Mouse (Mus musculus) midbrain, embryonic 15.5 days (tissue): ENCODE measurements at regions not wholly inside any gene's neighbourhood (a gene's known extent, or its start where the extent isn't known, plus 50 kb on each side); places are given as distances from the start of the nearest gene placed in this dataset.

Experiments used
- ATAC-seq: fragments of 200-750 bp; cut with Nextera tagmentation; replicated peaks from 2 replicates; pipeline ENCODE4 v1.8.0; 2017; ENCODE audit warnings: moderate TSS enrichment
- H3K27ac ChIP-seq: fragments of 300-500 bp; sonication (generic); 2 replicates; pipeline ENCODE4 v1.5.1; 2015; ENCODE audit warnings: mild to moderate bottlenecking, inconsistent platforms
- H3K27me3 ChIP-seq: fragments of 300-500 bp; sonication (generic); replicated peaks from 2 replicates; pipeline ENCODE4 v1.6.1; 2015; ENCODE audit warnings: inconsistent platforms
- H3K36me3 ChIP-seq: fragments of 300-500 bp; sonication (generic); replicated peaks from 2 replicates; pipeline ENCODE4 v1.6.1; 2015; ENCODE audit warnings: inconsistent platforms
- H3K4me1 ChIP-seq: fragments of 300-500 bp; sonication (generic); 2 replicates; pipeline ENCODE4 v1.6.1; 2015; ENCODE audit warnings: inconsistent platforms
- H3K4me2 ChIP-seq: fragments of 300-500 bp; sonication (generic); 2 replicates; pipeline ENCODE4 v1.6.1; 2015; ENCODE audit warnings: inconsistent platforms, mild to moderate bottlenecking, moderate library complexity
- H3K4me3 ChIP-seq: fragments of 300-500 bp; sonication (generic); 2 replicates; pipeline ENCODE4 v1.5.1; 2015; ENCODE audit warnings: mild to moderate bottlenecking, inconsistent platforms
- H3K9ac ChIP-seq: fragments of 300-500 bp; sonication (generic); 2 replicates; pipeline ENCODE4 v1.6.1; 2015; ENCODE audit warnings: mild to moderate bottlenecking, inconsistent platforms
- H3K9me3 ChIP-seq: fragments of 300-500 bp; sonication (generic); 2 replicates; pipeline ENCODE4 v1.6.1; 2016; ENCODE audit warnings: inconsistent platforms
- WGBS: fragments of 180-500 bp; shearing (Covaris S2); methylation state at CpG from one replicate; pipeline ENCODE4 v1.1.7; 2015; ENCODE audit warnings: mixed read lengths; 5-methylcytosine and 5-hydroxymethylcytosine counted together

GRCm38 (mm10) chr5:52920251-52920650, 86.4 kb downstream of the Anapc4 start:
- Histone ChIP-seq H3K27me3 (no peaks in the 10 kb centered on the region), H3K27ac (no peak overlapping the region), H3K9me3 (no peaks in the 10 kb centered on the region), H3K4me2 (no peak overlapping the region), H3K9ac (no peak overlapping the region), H3K4me3 (no peak overlapping the region), H3K4me1 (no peaks in the 10 kb centered on the region), H3K36me3 (no peaks in the 10 kb centered on the region)
- WGBS: 84% methylated on average over 3 of the region's 3 CpGs
- ATAC-seq: no peak

GRCm38 (mm10) chr5:52920722-52921264, 87.0 kb downstream of the Anapc4 start:
- ATAC-seq: no peak
- Histone ChIP-seq H3K9me3 (no peaks in the 10 kb centered on the region), H3K36me3 (no peaks in the 10 kb centered on the region), H3K27ac (no peak overlapping the region), H3K4me2 (no peak overlapping the region), H3K4me1 (no peaks in the 10 kb centered on the region), H3K9ac (no peak overlapping the region), H3K4me3 (no peak overlapping the region), H3K27me3 (no peaks in the 10 kb centered on the region)
- 85% methylated on average over 7 of the region's 7 CpGs for WGBS

- Histone ChIP-seq H3K4me1 (no peaks in the 10 kb centered on the region), H3K27ac (no peak overlapping the region), H3K9me3 (no peaks in the 10 kb centered on the region), H3K4me2 (no peak overlapping the region), H3K36me3 (no peaks in the 10 kb centered on the region), H3K4me3 (no peak overlapping the region), H3K9ac (no peak overlapping the region), H3K27me3 (no peaks in the 10 kb centered on the region)
- 67% methylated on average over 6 of the region's 6 CpGs for WGBS
- ATAC-seq: no peak
Measured at GRCm38 (mm10) chr5:52925006-52925405, 91.2 kb downstream of the Anapc4 start.

GRCm38 (mm10) chr5:52929690-52930089, 95.9 kb downstream of the Anapc4 start:
- H3K4me2 ChIP-seq: no peak overlapping the region
- no peaks in the 10 kb centered on the region for H3K36me3 ChIP-seq
- H3K9me3 ChIP-seq: no peaks in the 10 kb centered on the region
- ATAC-seq: no peak
- no peak overlapping the region for H3K27ac ChIP-seq
- 77% methylated on average over 8 of the region's 8 CpGs for whole genome bisulfite sequencing
- H3K4me3 ChIP-seq: no peak overlapping the region
- H3K27me3 ChIP-seq: no peaks in the 10 kb centered on the region
- H3K9ac ChIP-seq: no peak overlapping the region
- no peaks in the 10 kb centered on the region for H3K4me1 ChIP-seq

GRCm38 (mm10) chr5:52933291-52933690, 99.5 kb downstream of the Anapc4 start:
- Histone ChIP-seq H3K36me3 (no peaks in the 10 kb centered on the region), H3K27me3 (no peaks in the 10 kb centered on the region), H3K27ac (no peak overlapping the region), H3K9ac (no peak overlapping the region), H3K9me3 (no peaks in the 10 kb centered on the region), H3K4me2 (no peak overlapping the region), H3K4me3 (no peak overlapping the region), H3K4me1 (no peaks in the 10 kb centered on the region)
- 88% methylated on average over 6 of the region's 6 CpGs for WGBS
- no peak for ATAC-seq

- ATAC-seq: no peak
- WGBS: 67% methylated on average over 1 of the region's 1 CpGs
- Histone ChIP-seq H3K4me3 (no peak overlapping the region), H3K27me3 (no peaks in the 10 kb centered on the region), H3K9ac (no peak overlapping the region), H3K4me1 (no peaks in the 10 kb centered on the region), H3K27ac (no peak overlapping the region), H3K36me3 (no peaks in the 10 kb centered on the region), H3K9me3 (no peaks in the 10 kb centered on the region), H3K4me2 (no peak overlapping the region)
Measured at GRCm38 (mm10) chr5:52937626-52938025, 100.3 kb upstream of the Slc34a2 start.

GRCm38 (mm10) chr5:52939994-52940393, 97.9 kb upstream of the Slc34a2 start:
- no peaks in the 10 kb centered on the region for H3K4me1 ChIP-seq
- no peaks in the 10 kb centered on the region for H3K27me3 ChIP-seq
- 92% methylated on average over 6 of the region's 6 CpGs for WGBS
- no peaks in the 10 kb centered on the region for H3K9me3 ChIP-seq
- H3K4me2 ChIP-seq: no peak overlapping the region
- H3K27ac ChIP-seq: no peak overlapping the region
- no peaks in the 10 kb centered on the region for H3K36me3 ChIP-seq
- no peak overlapping the region for H3K4me3 ChIP-seq
- no peak overlapping the region for H3K9ac ChIP-seq
- ATAC-seq: no peak

GRCm38 (mm10) chr5:52940645-52941044, 97.2 kb upstream of the Slc34a2 start:
- H3K9ac ChIP-seq: no peak overlapping the region
- H3K27ac ChIP-seq: no peak overlapping the region
- H3K27me3 ChIP-seq: no peaks in the 10 kb centered on the region
- H3K4me3 ChIP-seq: no peak overlapping the region
- WGBS: 81% methylated on average over 4 of the region's 4 CpGs
- no peak for ATAC-seq
- H3K4me2 ChIP-seq: no peak overlapping the region
- no peaks in the 10 kb centered on the region for H3K4me1 ChIP-seq
- H3K36me3 ChIP-seq: no peaks in the 10 kb centered on the region
- H3K9me3 ChIP-seq: no peaks in the 10 kb centered on the region

GRCm38 (mm10) chr5:52953875-52954274, 84.0 kb upstream of the Slc34a2 start:
- H3K27me3 ChIP-seq: no peaks in the 10 kb centered on the region
- H3K4me2 ChIP-seq: no peak overlapping the region
- no peaks in the 10 kb centered on the region for H3K36me3 ChIP-seq
- no peak overlapping the region for H3K9ac ChIP-seq
- 65% methylated on average over 8 of the region's 8 CpGs for WGBS
- H3K9me3 ChIP-seq: no peaks in the 10 kb centered on the region
- H3K4me1 ChIP-seq: no peaks in the 10 kb centered on the region
- no peak overlapping the region for H3K4me3 ChIP-seq
- no peak overlapping the region for H3K27ac ChIP-seq
- no peak for ATAC-seq

DNA sequence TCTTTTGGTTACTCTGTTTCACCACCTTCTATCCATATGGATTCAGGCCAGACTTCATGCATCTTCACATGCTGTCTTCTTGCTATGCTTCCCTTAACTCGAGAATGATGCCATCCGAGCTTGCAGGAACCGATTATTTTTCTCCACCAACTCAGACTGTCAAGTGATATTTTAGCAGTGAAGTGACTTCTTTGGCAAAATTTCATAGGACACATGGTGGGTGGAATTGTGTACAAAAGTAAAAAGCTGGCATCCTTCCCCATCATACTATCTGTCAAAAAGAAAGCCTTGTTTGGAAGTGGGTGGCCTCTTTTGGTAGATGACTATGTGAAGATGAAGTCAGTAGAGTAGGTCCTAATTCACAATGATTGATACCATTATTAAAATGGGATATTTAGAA, 83.2 kb upstream of the Slc34a2 start:
- no peak for ATAC-seq
- Histone ChIP-seq H3K4me1 (no peaks in the 10 kb centered on the region), H3K36me3 (no peaks in the 10 kb centered on the region), H3K4me2 (no peak overlapping the region), H3K9ac (no peak overlapping the region), H3K27ac (no peak overlapping the region), H3K27me3 (no peaks in the 10 kb centered on the region), H3K4me3 (no peak overlapping the region), H3K9me3 (no peaks in the 10 kb centered on the region)
- 95% methylated on average over 3 of the region's 3 CpGs for WGBS

DNA sequence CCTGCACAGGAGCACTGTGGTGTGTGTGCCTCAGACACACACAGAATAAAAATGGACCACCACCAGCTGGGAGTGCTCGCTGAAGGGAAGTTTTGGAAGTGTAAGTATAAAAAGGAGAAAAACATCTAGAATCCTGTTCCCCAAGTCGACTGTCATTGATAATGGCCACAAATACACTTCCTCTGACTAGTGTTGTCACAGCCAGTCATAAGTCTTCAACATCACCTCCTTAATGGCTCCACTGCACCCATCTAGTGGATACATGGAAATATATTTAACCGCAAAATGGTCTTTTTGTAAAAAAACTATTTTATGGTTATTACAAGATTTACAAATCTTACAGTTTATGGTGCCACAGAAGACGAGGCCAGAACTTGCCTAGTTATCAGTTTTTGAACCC, 73.7 kb upstream of the Slc34a2 start:
- Histone ChIP-seq H3K27ac (no peak overlapping the region), H3K27me3 (no peaks in the 10 kb centered on the region), H3K4me1 (no peaks in the 10 kb centered on the region), H3K9ac (no peak overlapping the region), H3K36me3 (no peaks in the 10 kb centered on the region), H3K4me2 (no peak overlapping the region), H3K4me3 (no peak overlapping the region), H3K9me3 (no peaks in the 10 kb centered on the region)
- 79% methylated on average over 4 of the region's 4 CpGs for WGBS
- ATAC-seq: no peak

DNA sequence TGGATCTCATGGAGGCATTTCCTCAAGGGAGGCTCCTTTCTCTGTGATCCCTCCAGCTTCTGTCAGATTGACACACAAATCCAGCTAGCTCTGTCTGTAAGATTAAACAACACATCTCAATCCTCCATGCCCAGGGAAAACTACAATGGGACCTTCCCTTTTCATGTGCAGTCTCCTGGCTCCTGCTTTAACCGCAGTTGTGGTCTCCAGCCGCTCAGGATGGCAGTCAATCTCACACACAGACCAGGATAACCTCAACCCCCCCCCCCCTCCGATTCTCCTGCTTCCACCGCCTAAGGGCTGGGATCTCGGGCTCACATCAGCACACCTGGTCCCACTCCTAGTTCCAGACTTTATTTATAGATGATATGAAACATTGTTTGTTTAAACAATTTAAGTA, 66.1 kb upstream of the Slc34a2 start:
- no peak overlapping the region for H3K27ac ChIP-seq
- H3K4me2 ChIP-seq: no peak overlapping the region
- 28% methylated on average over 5 of the region's 5 CpGs for WGBS
- H3K36me3 ChIP-seq: no peaks in the 10 kb centered on the region
- H3K4me1 ChIP-seq: no peaks in the 10 kb centered on the region
- peak; percentile 70; the same call in 1 of the 2 replicates for ATAC-seq
- no peaks in the 10 kb centered on the region for H3K27me3 ChIP-seq
- no peaks in the 10 kb centered on the region for H3K9me3 ChIP-seq
- H3K9ac ChIP-seq: no peak overlapping the region
- H3K4me3 ChIP-seq: no peak overlapping the region

GRCm38 (mm10) chr5:52973003-52973402, 64.9 kb upstream of the Slc34a2 start:
- Histone ChIP-seq H3K9me3 (no peaks in the 10 kb centered on the region), H3K27ac (no peak overlapping the region), H3K4me2 (no peak overlapping the region), H3K4me1 (no peaks in the 10 kb centered on the region), H3K27me3 (no peaks in the 10 kb centered on the region), H3K4me3 (no peak overlapping the region), H3K9ac (no peak overlapping the region), H3K36me3 (no peaks in the 10 kb centered on the region)
- WGBS: 78% methylated on average over 2 of the region's 2 CpGs
- no peak for ATAC-seq
